Comparison of ENCODE assay signal across 30 mouse cellular contexts in genomic region chr5:27481706-27482105, GRCm38 (mm10). TPM values are rescaled to one million over a fixed set of nuclear protein-coding genes. Genes with fewer than 3 reads are reported as not detected.
DNase-seq lines count a peak whose midpoint lies in the region; ATAC-seq and TF ChIP-seq lines count a peak whose summit lies in the region.
"Had no signal": no experiment of that assay in that cellular context is flagged by ENCODE, and none has a peak within 500 bp of the region (broad histone marks: within the 10 kb centered on the region; RNA-seq: fewer than 3 reads in every experiment).

No protein-coding gene starts in this region.

- no peak overlapping the region for H3K4me2 ChIP-seq in forebrain, embryonic 11.5 days (ENCODE audit: low read depth, low read length, severe bottlenecking)
- H3K4me2 ChIP-seq: embryonic facial prominence, embryonic 12.5 days; forebrain, embryonic 12.5 days; limb, embryonic 12.5 days; liver, embryonic 12.5 days had no signal

- no peak for ATAC-seq in forebrain, embryonic 11.5 days (replicated peaks; ENCODE audit: low FRiP score)
- ATAC-seq: liver, embryonic 12.5 days; Patski had no signal

- no peaks in the 10 kb centered on the region for H3K27me3 ChIP-seq in forebrain, embryonic 11.5 days (ENCODE audit: control insufficient read depth, insufficient read depth, low read length)
- H3K27me3 ChIP-seq: embryonic facial prominence, embryonic 12.5 days; forebrain, embryonic 12.5 days; limb, embryonic 12.5 days; liver, embryonic 12.5 days; Patski had no signal

- H3K36me3 ChIP-seq in forebrain, embryonic 11.5 days (ENCODE audit: control insufficient read depth, insufficient read depth, low read length), result no peaks in the 10 kb centered on the region
- H3K36me3 ChIP-seq: embryonic facial prominence, embryonic 12.5 days; forebrain, embryonic 12.5 days; limb, embryonic 12.5 days; liver, embryonic 12.5 days; midbrain, embryonic 10.5 days had no signal

- TF ChIP-seq CTCF in layer of hippocampus, adult 2 months (conservative IDR thresholded peaks at IDR 0.05), result no peak

- no peaks in the 10 kb centered on the region for H3K4me1 ChIP-seq in forebrain, embryonic 11.5 days (replicated peaks; ENCODE audit: control insufficient read depth, insufficient read depth, low read length)
- H3K4me1 ChIP-seq: embryonic facial prominence, embryonic 12.5 days; limb, embryonic 12.5 days; liver, embryonic 12.5 days had no signal

- no peaks in the 10 kb centered on the region for H3K9me3 ChIP-seq in forebrain, embryonic 11.5 days (ENCODE audit: control insufficient read depth, low read length)
- H3K9me3 ChIP-seq: embryonic facial prominence, embryonic 12.5 days; forebrain, embryonic 12.5 days; limb, embryonic 12.5 days; liver, embryonic 12.5 days; midbrain, embryonic 10.5 days had no signal

- no peak overlapping the region for H3K27ac ChIP-seq in layer of hippocampus, adult 2 months
- no peak overlapping the region for H3K27ac ChIP-seq in forebrain, embryonic 11.5 days (ENCODE audit: low read depth, low read length)
- H3K27ac ChIP-seq: embryonic facial prominence, embryonic 12.5 days; forebrain, embryonic 12.5 days; limb, embryonic 12.5 days; liver, embryonic 12.5 days; midbrain, embryonic 10.5 days had no signal

- H3K9ac ChIP-seq in forebrain, embryonic 11.5 days (ENCODE audit: low read length), result no peak overlapping the region
- H3K9ac ChIP-seq: embryonic facial prominence, embryonic 12.5 days; forebrain, embryonic 12.5 days; limb, embryonic 12.5 days; liver, embryonic 12.5 days had no signal

- H3K4me3 ChIP-seq in layer of hippocampus, adult 2 months, result no peak overlapping the region
- no peak overlapping the region for H3K4me3 ChIP-seq in forebrain, embryonic 11.5 days (ENCODE audit: low read depth, low read length)
- H3K4me3 ChIP-seq: embryonic facial prominence, embryonic 12.5 days; forebrain, embryonic 12.5 days; limb, embryonic 12.5 days; liver, embryonic 12.5 days; midbrain, embryonic 10.5 days had no signal

- whole genome bisulfite sequencing in forebrain, embryonic 11.5 days, result 85% methylated on average over 2 of the region's 2 CpGs

- peak; percentile 50 for DNase-seq in heart, adult 11 months
- no peak for DNase-seq in heart, postnatal 4 days
- peak; percentile 25 to 50 for DNase-seq in layer of hippocampus, adult 2 months (ENCODE audit: low spot score in 2 of 2)
- DNase-seq in layer of hippocampus, adult 8-10 months (ENCODE audit: low spot score in 2 of 2), result no peak
- peak; percentile 39 for DNase-seq in cerebellum, adult 8-10 months
- DNase-seq in cerebellum, postnatal 36 days, result peak; percentile 45 to 50
- DNase-seq in adipocyte (ENCODE audit: low spot score), result no peak
- DNase-seq in forebrain, embryonic 11.5 days (ENCODE audit: low spot score), result no peak
- DNase-seq: adrenal gland, adult 2 months; gastrocnemius, postnatal 36 days; kidney, adult 2 months; kidney, postnatal 10 days; lung, adult 18-20 months; lung, postnatal 10 days; thymus, adult 18-20 months; thymus, postnatal 4 days had no signal

RNA-seq across cellular contexts. Expression of gene Speer4b, which starts 19.5 kb away (rescaled TPM):
- not detected for total RNA-seq in heart, postnatal 4 days (2021)
- total RNA-seq in layer of hippocampus, adult 2 months (2021), result not detected
- not detected for total RNA-seq in layer of hippocampus, adult 8-10 months (2022)
- 0.19 TPM in 1 of 2 replicates, not detected in the other for polyA plus RNA-seq in forebrain, embryonic 11.5 days (2014; fragmentation: Nextera tagmentation; extraction: Ambion mirVana)
- total RNA-seq: adrenal gland, adult 2 months; ES-E14; gastrocnemius, postnatal 36 days; heart, adult 8-10 months; heart, postnatal 25 days; layer of hippocampus, adult 18-20 months; left cerebral cortex, postnatal 10 days; neutrophil, adult 5-6 weeks had no signal
- polyA plus RNA-seq: adrenal gland, adult 2 months; heart, embryonic 14.5 days; kidney, adult 2 months; limb, embryonic 12.5 days; liver, embryonic 12.5 days; Patski; stomach, embryonic 16.5 days had no signal

Comparison
In these comparisons a context has a peak if more than half of its experiments do, and no peak if none do; other contexts are left out.
1. DNase-seq: peak in heart, adult 11 months (single experiment), layer of hippocampus, adult 2 months (2 of 2), cerebellum, adult 8-10 months (single experiment) and cerebellum, postnatal 36 days (2 of 2); none in heart, postnatal 4 days (single experiment), layer of hippocampus, adult 8-10 months (0 of 2), adipocyte (single experiment) and forebrain, embryonic 11.5 days (single experiment).